Mouse (Mus musculus) CH12.LX (cell line): ENCODE measurements around the gene Znfx1. TPM values are rescaled to one million over a fixed set of nuclear protein-coding genes. Genes with fewer than 3 reads are reported as not detected.

Source experiments
- DNase-seq: peaks from one replicate; pipeline ENCODE4 v3.0.0-alpha.2; 2013; ENCODE audit errors: extremely low read depth
- H3K27ac ChIP-seq: 2 replicates; pipeline ENCODE4 v1.5.1; 2012; ENCODE audit warnings: low read depth, mild to moderate bottlenecking, control low read depth, moderate library complexity; ENCODE audit not compliant: insufficient read depth
- H3K27me3 ChIP-seq: replicated peaks from 2 replicates; pipeline ENCODE3; 2012; ENCODE audit warnings: inconsistent platforms
- H3K36me3 ChIP-seq, 2 experiments: replicated peaks in 1 of 2; 2 replicates each; pipeline versions ENCODE3 to v1.6.1; 2012; ENCODE audit warnings: inconsistent platforms in 1 of 2, low read length in 1 of 2, mild to moderate bottlenecking in 1 of 2, mixed read lengths in 1 of 2, moderate library complexity in 1 of 2; ENCODE audit not compliant: control insufficient read depth in 1 of 2, insufficient read depth in 1 of 2
- H3K4me1 ChIP-seq, 2 experiments: 2 replicates each; pipeline ENCODE4 v1.6.1; 2012; ENCODE audit warnings: inconsistent platforms in 1 of 2, moderate library complexity in 1 of 2; ENCODE audit not compliant: insufficient read depth in 2 of 2, control insufficient read depth in 1 of 2
- H3K4me2 ChIP-seq: 2 replicates; pipeline ENCODE4 v1.6.1; 2012; ENCODE audit warnings: low read depth, mild to moderate bottlenecking, control low read depth; ENCODE audit not compliant: poor library complexity, insufficient read depth, severe bottlenecking
- H3K4me3 ChIP-seq, 3 experiments: fragments of 150-350 bp in 1 of 3; sonication (generic) in 1 of 3; replicated peaks in 1 of 3; 2 replicates each; pipeline versions ENCODE3 to v1.5.1; 2011 to 2012; ENCODE audit warnings: low read depth in 2 of 3, low read length in 2 of 3, mild to moderate bottlenecking in 2 of 3, moderate library complexity in 2 of 3, control low read depth in 1 of 3, improper control_type of control experiment in 1 of 3, inconsistent platforms in 1 of 3, mixed read lengths in 1 of 3; ENCODE audit not compliant: poor library complexity in 1 of 3
- H3K79me2 ChIP-seq: replicated peaks from 2 replicates; pipeline ENCODE4 v1.6.1; 2012; ENCODE audit warnings: mild to moderate bottlenecking, moderate library complexity; ENCODE audit not compliant: control insufficient read depth, poor library complexity, insufficient read depth, severe bottlenecking; ENCODE audit errors: extremely low read depth
- H3K9ac ChIP-seq: 2 replicates; pipeline ENCODE4 v1.6.1; 2012; ENCODE audit warnings: low read depth, mild to moderate bottlenecking, control low read depth, moderate library complexity; ENCODE audit not compliant: insufficient read depth
- H3K9me3 ChIP-seq: replicated peaks from 2 replicates; pipeline ENCODE3; 2012; ENCODE audit warnings: low read length, inconsistent platforms, mixed read lengths
- BHLHE40 ChIP-seq: IDR thresholded peaks from 2 replicates; pipeline ENCODE4 v1.6.1; 2011; ENCODE audit warnings: mild to moderate bottlenecking, low read depth, low read length, improper control_type of control experiment
- CHD1 ChIP-seq: IDR thresholded peaks from 2 replicates; pipeline ENCODE4 v1.6.1; 2012; ENCODE audit warnings: low read depth, low read length, improper control_type of control experiment, inconsistent platforms
- CHD2 ChIP-seq: IDR thresholded peaks from 2 replicates; pipeline ENCODE4 v1.6.1; 2011; ENCODE audit warnings: low read length, improper control_type of control experiment
- CTCF ChIP-seq, 2 experiments: IDR thresholded peaks in 1 of 2; conservative IDR thresholded peaks in 1 of 2; 2 replicates each; pipeline ENCODE4 v1.5.1; 2011 to 2012; ENCODE audit warnings: low read depth in 2 of 2, low read length in 2 of 2, improper control_type of control experiment in 1 of 2, inconsistent platforms in 1 of 2, mild to moderate bottlenecking in 1 of 2, moderate library complexity in 1 of 2
- E2F4 ChIP-seq: IDR thresholded peaks from 2 replicates; pipeline ENCODE4 v1.6.1; 2011; ENCODE audit warnings: low read depth, low read length, improper control_type of control experiment; ENCODE audit not compliant: insufficient replicate concordance
- ELF1 ChIP-seq: IDR thresholded peaks from 2 replicates; pipeline ENCODE4 v1.6.1; 2014; ENCODE audit warnings: low read depth, mild to moderate bottlenecking, inconsistent platforms, low read length, improper control_type of control experiment
- ETS1 ChIP-seq: conservative IDR thresholded peaks from 2 replicates; pipeline ENCODE4 v1.6.1; 2012; ENCODE audit warnings: low read depth, mild to moderate bottlenecking, inconsistent platforms, low read length, improper control_type of control experiment, moderate library complexity
- IRF4 ChIP-seq: IDR thresholded peaks from 2 replicates; pipeline ENCODE4 v1.6.1; 2014; ENCODE audit warnings: low read depth, mild to moderate bottlenecking, inconsistent platforms, low read length, improper control_type of control experiment
- JUN ChIP-seq: IDR thresholded peaks from 2 replicates; pipeline ENCODE4 v1.6.1; 2011; ENCODE audit warnings: low read depth, mild to moderate bottlenecking, low read length, improper control_type of control experiment, moderate library complexity; ENCODE audit not compliant: insufficient read depth
- KAT2A ChIP-seq: IDR thresholded peaks from 2 replicates; pipeline ENCODE4 v1.6.1; 2012; ENCODE audit warnings: low read length, improper control_type of control experiment, inconsistent platforms; ENCODE audit not compliant: insufficient replicate concordance
- MAFK ChIP-seq: IDR thresholded peaks from 2 replicates; pipeline ENCODE4 v1.6.1; 2011; ENCODE audit warnings: low read length, improper control_type of control experiment; ENCODE audit not compliant: insufficient replicate concordance
- MAX ChIP-seq: IDR thresholded peaks from 2 replicates; pipeline ENCODE4 v1.6.1; 2011; ENCODE audit warnings: low read length, improper control_type of control experiment
- MAZ ChIP-seq: IDR thresholded peaks from 2 replicates; pipeline ENCODE4 v1.6.1; 2012; ENCODE audit warnings: low read depth, mild to moderate bottlenecking, inconsistent platforms, low read length, improper control_type of control experiment, moderate library complexity
- MXI1 ChIP-seq: IDR thresholded peaks from 2 replicates; pipeline ENCODE4 v1.6.1; 2011; ENCODE audit warnings: mild to moderate bottlenecking, low read depth, low read length, improper control_type of control experiment
- MYC ChIP-seq: IDR thresholded peaks from 2 replicates; pipeline ENCODE4 v1.6.1; 2011; ENCODE audit warnings: low read depth, mild to moderate bottlenecking, improper control_type of control experiment, low read length
- NELFE ChIP-seq: IDR thresholded peaks from 2 replicates; pipeline ENCODE4 v1.6.1; 2011; ENCODE audit warnings: low read depth, low read length, improper control_type of control experiment
- PAX5 ChIP-seq: IDR thresholded peaks from 2 replicates; pipeline ENCODE4 v1.6.1; 2012; ENCODE audit warnings: low read length, inconsistent platforms, mixed read lengths
- POLR2A ChIP-seq: IDR thresholded peaks from 2 replicates; pipeline ENCODE4 v1.6.1; 2011; ENCODE audit warnings: low read depth, mild to moderate bottlenecking, improper control_type of control experiment, low read length
- POLR2AphosphoS2 ChIP-seq: IDR thresholded peaks from 2 replicates; pipeline ENCODE4 v1.6.1; 2011; ENCODE audit warnings: low read depth, low read length, improper control_type of control experiment
- RCOR1 ChIP-seq: conservative IDR thresholded peaks from 2 replicates; pipeline ENCODE4 v1.6.1; 2012; ENCODE audit warnings: low read depth, mild to moderate bottlenecking, inconsistent platforms, low read length, improper control_type of control experiment
- SIN3A ChIP-seq: IDR thresholded peaks from 2 replicates; pipeline ENCODE4 v1.6.1; 2012; ENCODE audit warnings: low read length, improper control_type of control experiment, inconsistent platforms
- TBP ChIP-seq: conservative IDR thresholded peaks from 2 replicates; pipeline ENCODE4 v1.6.1; 2011; ENCODE audit warnings: low read depth, low read length, improper control_type of control experiment
- UBTF ChIP-seq: IDR thresholded peaks from 2 replicates; pipeline ENCODE4 v1.6.1; 2012; ENCODE audit warnings: low read depth, mild to moderate bottlenecking, inconsistent platforms, low read length, improper control_type of control experiment, moderate library complexity
- USF2 ChIP-seq: conservative IDR thresholded peaks from 2 replicates; pipeline ENCODE4 v1.6.1; 2011; ENCODE audit warnings: low read depth, low read length, improper control_type of control experiment
- ZC3H11A ChIP-seq: IDR thresholded peaks from 2 replicates; pipeline ENCODE4 v1.6.1; 2012; ENCODE audit warnings: low read depth, mild to moderate bottlenecking, inconsistent platforms, low read length, improper control_type of control experiment
- ZKSCAN1 ChIP-seq: IDR thresholded peaks from 2 replicates; pipeline ENCODE4 v1.6.1; 2012; ENCODE audit warnings: low read depth, inconsistent platforms, low read length, improper control_type of control experiment, borderline replicate concordance
- ZMIZ1 ChIP-seq: IDR thresholded peaks from 2 replicates; pipeline ENCODE4 v1.6.1; 2012; ENCODE audit warnings: low read depth, mild to moderate bottlenecking, inconsistent platforms, low read length, improper control_type of control experiment
- ZNF384 ChIP-seq: IDR thresholded peaks from 2 replicates; pipeline ENCODE4 v1.6.1; 2012; ENCODE audit warnings: low read depth, low read length, improper control_type of control experiment, inconsistent platforms
- dilution Hi-C: fragments of 300-500 bp; cut with MboI; formaldehyde crosslinking; loops from 2 replicates; pipeline ENCODE4 v1.14.3; 2020; ENCODE audit warnings: low sequenced_read_pairs; ENCODE audit not compliant: extremely low pct_unique_long_range_greater_than_20kb, extremely low pct_ligation_motif_present
- in situ Hi-C: fragments of 300-500 bp; cut with MboI; formaldehyde crosslinking; loops from 3 replicates; pipeline ENCODE4 v1.14.3; 2019; ENCODE audit warnings: low sequenced_read_pairs, low pct_ligation_motif_present, low pct_unique_long_range_greater_than_20kb, mixed read lengths
- polyA plus RNA-seq: library from polyadenylated mRNA; unstranded; fragments of >175 nt; gene quantifications from 2 replicates; pipeline ENCODE4 v1.2.1, GENCODE M21; 2012; ENCODE audit warnings: low read depth; ENCODE audit not compliant: insufficient read length
- total RNA-seq, 2 experiments: library from RNA; depleted of rRNA; stranded (reverse); fragments of 300-350 nt in 1 of 2; fragments of >200 nt in 1 of 2; gene quantifications; 2 replicates each; pipeline ENCODE4 v1.2.3; 2012 to 2014

Gene Znfx1
- total and polyA plus RNA-seq, 3 experiments: 5.1 to 9.0 (median 8.1) TPM

DNA sequence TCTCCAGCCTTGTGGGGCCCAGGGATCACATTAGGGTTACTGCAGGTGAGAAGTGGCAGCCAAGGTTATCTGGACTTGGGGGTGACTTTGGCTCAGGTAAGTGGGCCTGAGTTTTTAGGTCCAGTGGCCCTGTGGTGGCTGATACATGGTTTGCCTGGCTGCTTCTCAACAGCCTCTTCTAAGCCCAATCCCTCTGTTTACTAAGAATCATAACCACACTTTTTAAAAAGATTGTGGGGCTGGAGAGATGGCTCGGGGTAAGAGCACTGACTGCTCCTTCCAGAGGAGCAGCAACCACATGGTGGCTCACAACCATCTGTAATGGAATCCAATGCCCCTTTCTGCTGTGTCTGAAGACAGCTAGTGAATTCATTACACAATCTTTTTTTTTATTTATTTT lies 3.2 kb upstream of the Znfx1 start:
- in situ Hi-C loops (loop anchor here (10.0 kb wide), 2 partner anchors 359 to 419 kb away; partner anchors contain the start of gene Slc9a8), dilution Hi-C loops (no loop called here)
- Histone ChIP-seq H3K9ac (peak overlapping the region; percentile 73; the same call in 1 of the 2 replicates), H3K27me3 (no peaks in the 10 kb centered on the region), H3K27ac (peak overlapping the region; percentile 52; the same call in 1 of the 2 replicates), H3K4me2 (peak overlapping the region; percentile 89), H3K4me1 (peaks cover 4 to 27% of the 10 kb centered on the region in 2 experiments; a peak in 3 of 4 replicates), H3K4me3 (peak overlapping the region in 1 of 3 experiments; percentile 75), H3K36me3 (peaks cover 20 to 30% of the 10 kb centered on the region in 2 experiments), H3K79me2 (peaks cover 29% of the 10 kb centered on the region), H3K9me3 (no peaks in the 10 kb centered on the region)
- TF ChIP-seq E2F4 (no peak), MYC (peak; percentile 44; the same call in 1 of the 2 replicates), KAT2A (no peak), UBTF (no peak), POLR2A (peak; percentile 49; the same call in 1 of the 2 replicates), MXI1 (no peak), ELF1 (no peak)
- DNase-seq: no peak

DNA sequence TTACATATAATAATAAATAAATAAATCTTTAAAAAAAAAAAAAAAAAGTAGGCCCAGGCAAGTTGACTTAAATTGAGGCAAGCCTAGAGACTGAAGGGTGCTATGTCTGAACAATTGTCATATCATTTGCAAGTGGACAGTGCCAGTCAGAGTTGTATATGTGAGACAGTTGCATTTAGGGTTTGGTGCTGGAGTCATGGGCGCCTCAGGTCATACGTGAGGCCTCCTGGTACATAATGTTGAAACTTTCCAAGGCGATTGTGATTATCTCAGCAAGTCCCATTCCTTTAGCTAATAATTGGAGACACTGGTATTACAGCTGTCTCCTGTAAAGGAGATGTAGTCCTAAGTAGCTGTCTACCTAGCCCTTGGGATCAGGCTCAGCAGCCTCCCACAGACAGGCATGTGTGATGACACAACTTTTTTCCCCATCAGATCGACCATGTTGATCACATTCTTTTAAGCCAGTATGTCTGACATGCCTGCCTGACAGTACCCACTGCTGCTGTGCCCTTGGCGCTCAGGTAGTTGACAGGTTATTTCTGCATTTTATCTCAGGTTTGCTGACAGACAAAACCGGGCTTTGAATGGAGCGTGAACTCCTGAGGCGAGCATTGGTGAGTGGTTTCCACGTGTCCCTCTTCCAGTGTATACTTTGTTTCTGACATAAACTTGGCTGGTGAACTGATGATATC lies 1.9 kb upstream of the Znfx1 start:
- Histone ChIP-seq H3K9me3 (no peaks in the 10 kb centered on the region), H3K4me3 (peak overlapping the region; percentile 66 to 77 (median 75)), H3K4me2 (peak overlapping the region; percentile 89), H3K9ac (peak overlapping the region; percentile 73), H3K27me3 (no peaks in the 10 kb centered on the region), H3K79me2 (peaks cover 29% of the 10 kb centered on the region), H3K4me1 (peaks cover 2 to 33% of the 10 kb centered on the region in 2 experiments; a peak in 2 of 4 replicates), H3K27ac (peak overlapping the region; percentile 34; the same call in 1 of the 2 replicates), H3K36me3 (peaks cover 20 to 32% of the 10 kb centered on the region in 2 experiments)
- dilution Hi-C loops (no loop called here), in situ Hi-C loops (loop anchor here (10.0 kb wide), 2 partner anchors 360 to 420 kb away; partner anchors contain the start of gene Slc9a8)
- TF ChIP-seq JUN (no peak), PAX5 (no peak), ZMIZ1 (peak; percentile 47; the same call in 1 of the 2 replicates), RCOR1 (no peak), MXI1 (no peak; the same call in 1 of the 2 replicates), ELF1 (no peak), MYC (peak; percentile 88), BHLHE40 (no peak), E2F4 (no peak), ZC3H11A (no peak), IRF4 (no peak), ZNF384 (peak; percentile 24; the same call in 1 of the 2 replicates), TBP (0 out of 2 replicates have a peak, but pooled peaks have one; percentile 39), CHD2 (no peak), MAX (peak; percentile 45), MAZ (peak; percentile 55; the same call in 1 of the 2 replicates), USF2 (no peak), CTCF (conservative IDR thresholded peaks at IDR 0.05 in 1 of 2, IDR thresholded peaks at IDR 0.05 in 1 of 2; ENCODE audit: low read depth in 2 of 2, low read length in 2 of 2) (no peak), POLR2A (peak; percentile 52; the same call in 1 of the 2 replicates), CHD1 (no peak; the same call in none of the 2 replicates), SIN3A (0 out of 2 replicates have a peak, but pooled peaks have one; percentile 15), ZKSCAN1 (no peak), MAFK (0 out of 2 replicates have a peak, but pooled peaks have one; percentile 20), NELFE (peak; percentile 12; the same call in 1 of the 2 replicates), ETS1 (no peak), POLR2AphosphoS2 (peak; percentile 38; the same call in 1 of the 2 replicates)
- DNase-seq: peak; percentile 58
